Mouse (Mus musculus): ENCODE results near the gene Atp6v0b. TPM values are rescaled to one million over a fixed set of nuclear protein-coding genes. Genes with fewer than 3 reads are reported as not detected.

Gene Atp6v0b
- total and polyA plus RNA-seq, 2 experiments from 2014 or later, result 625 to 667 TPM

GRCm38 (mm10) chr4:117904761-117905160, 17.6 kb upstream of the Atp6v0b start:
- H3K36me3 ChIP-seq (ENCODE audit: insufficient read depth, low read length), result peaks cover 60% of the 10 kb centered on the region

DNA sequence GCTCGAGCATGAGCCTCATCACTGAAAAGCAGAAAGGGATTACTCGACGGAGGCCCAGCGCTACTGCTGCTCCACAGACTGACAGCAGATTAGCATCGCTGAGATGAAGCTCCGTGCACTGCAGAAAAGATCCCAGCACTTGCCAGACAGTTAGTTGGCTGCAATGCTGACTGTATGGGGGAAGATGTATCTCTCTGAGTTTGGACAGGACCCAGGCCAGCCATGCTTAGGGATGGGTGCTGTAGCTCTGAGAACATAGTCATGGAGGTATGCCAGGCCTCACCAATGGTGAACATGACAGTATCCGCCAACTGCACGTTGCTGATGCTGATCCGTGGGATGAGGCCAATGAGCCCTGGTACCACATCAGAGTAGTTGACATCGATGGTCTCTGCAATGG, 17.0 kb upstream of the Atp6v0b start:
- no peaks in the 10 kb centered on the region for H3K27me3 ChIP-seq (ENCODE audit: insufficient read depth, low read length)
- no peak for TF ChIP-seq CTCF (IDR thresholded peaks at IDR 0.05)
- ATAC-seq (ENCODE audit: low FRiP score) (no peak), DNase-seq (ENCODE audit: low spot score) (no peak)
- no peak overlapping the region for H3K4me3 ChIP-seq (ENCODE audit: low read depth, low read length)
- H3K4me2 ChIP-seq (ENCODE audit: low read depth, low read length, poor library complexity, severe bottlenecking), result no peak overlapping the region
- WGBS, result 87% methylated on average over 10 of the region's 10 CpGs
- peaks cover 5% of the 10 kb centered on the region; the same call in 1 of the 2 replicates for H3K4me1 ChIP-seq (ENCODE audit: insufficient read depth, low read length)
- H3K27ac ChIP-seq (ENCODE audit: low read depth, low read length), result no peak overlapping the region
- H3K36me3 ChIP-seq (ENCODE audit: insufficient read depth, low read length), result peaks cover 66% of the 10 kb centered on the region
- H3K9me3 ChIP-seq (ENCODE audit: low read length), result no peaks in the 10 kb centered on the region
- no peak overlapping the region for H3K9ac ChIP-seq (replicated peaks; ENCODE audit: low read length, poor library complexity, severe bottlenecking)

More at GRCm38 (mm10) chr4:117904761-117905160, 17.6 kb upstream of the Atp6v0b start:
- H3K9me3 ChIP-seq (ENCODE audit: low read length), result no peaks in the 10 kb centered on the region
- ATAC-seq (ENCODE audit: low FRiP score), result no peak
- no peak for DNase-seq (ENCODE audit: low spot score)
- H3K27ac ChIP-seq (ENCODE audit: low read depth, low read length), result no peak overlapping the region
- 95% methylated on average over 8 of the region's 8 CpGs for WGBS
- no peak overlapping the region for H3K9ac ChIP-seq (replicated peaks; ENCODE audit: low read length, poor library complexity, severe bottlenecking)
- H3K27me3 ChIP-seq (ENCODE audit: insufficient read depth, low read length), result no peaks in the 10 kb centered on the region
- no peak for TF ChIP-seq CTCF (IDR thresholded peaks at IDR 0.05)
- no peak overlapping the region for H3K4me3 ChIP-seq (ENCODE audit: low read depth, low read length)
- no peak overlapping the region for H3K4me2 ChIP-seq (ENCODE audit: low read depth, low read length, poor library complexity, severe bottlenecking)
- H3K4me1 ChIP-seq (ENCODE audit: insufficient read depth, low read length), result peaks cover 8% of the 10 kb centered on the region; the same call in 1 of the 2 replicates

- Histone ChIP-seq H3K36me3 (ENCODE audit: insufficient read depth, low read length) (peaks cover 79% of the 10 kb centered on the region), H3K4me1 (ENCODE audit: insufficient read depth, low read length) (no peaks in the 10 kb centered on the region), H3K9ac (replicated peaks; ENCODE audit: low read length, poor library complexity, severe bottlenecking) (no peak overlapping the region), H3K27me3 (ENCODE audit: insufficient read depth, low read length) (no peaks in the 10 kb centered on the region), H3K4me3 (ENCODE audit: low read depth, low read length) (no peak overlapping the region), H3K4me2 (ENCODE audit: low read depth, low read length, poor library complexity, severe bottlenecking) (no peak overlapping the region), H3K9me3 (ENCODE audit: low read length) (no peaks in the 10 kb centered on the region), H3K27ac (ENCODE audit: low read depth, low read length) (no peak overlapping the region)
- 88% methylated on average over 3 of the region's 3 CpGs for WGBS
- TF ChIP-seq CTCF (IDR thresholded peaks at IDR 0.05), result no peak
- DNase-seq (ENCODE audit: low spot score) (no peak), ATAC-seq (ENCODE audit: low FRiP score) (no peak)
Measured at GRCm38 (mm10) chr4:117898111-117898510, 11.0 kb upstream of the Atp6v0b start.

GRCm38 (mm10) chr4:117896031-117896430, 8.9 kb upstream of the Atp6v0b start:
- DNase-seq (ENCODE audit: low spot score) (no peak), ATAC-seq (ENCODE audit: low FRiP score) (no peak)
- Histone ChIP-seq H3K4me3 (ENCODE audit: low read depth, low read length) (no peak overlapping the region), H3K9ac (replicated peaks; ENCODE audit: low read length, poor library complexity, severe bottlenecking) (no peak overlapping the region), H3K36me3 (ENCODE audit: insufficient read depth, low read length) (peaks cover 58% of the 10 kb centered on the region), H3K9me3 (ENCODE audit: low read length) (no peaks in the 10 kb centered on the region), H3K27me3 (ENCODE audit: insufficient read depth, low read length) (no peaks in the 10 kb centered on the region), H3K27ac (ENCODE audit: low read depth, low read length) (no peak overlapping the region), H3K4me1 (ENCODE audit: insufficient read depth, low read length) (peaks cover 3% of the 10 kb centered on the region; the same call in 1 of the 2 replicates), H3K4me2 (ENCODE audit: low read depth, low read length, poor library complexity, severe bottlenecking) (no peak overlapping the region)
- 96% methylated on average over 6 of the region's 6 CpGs for WGBS
- no peak for TF ChIP-seq CTCF (IDR thresholded peaks at IDR 0.05)

DNA sequence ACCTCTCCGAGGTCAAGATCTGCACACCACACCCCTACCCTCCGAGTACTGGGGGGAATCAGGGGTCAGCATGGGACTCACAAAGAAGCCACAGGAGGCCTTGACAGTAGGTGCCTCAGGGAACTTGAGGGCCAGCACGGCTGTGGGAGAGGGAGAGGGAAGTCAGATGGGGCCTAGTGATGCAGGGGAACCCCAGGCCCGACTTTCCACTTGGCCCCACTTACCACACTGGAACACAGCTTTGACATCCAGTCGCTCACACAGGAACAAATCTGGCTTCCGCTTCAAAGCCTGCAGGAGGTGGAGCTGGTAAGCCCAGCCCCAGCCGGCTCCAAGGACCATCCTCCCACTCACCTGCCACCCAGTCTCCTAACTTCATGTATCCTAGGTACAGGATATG, 8.2 kb upstream of the Atp6v0b start:
- no peak for ATAC-seq (ENCODE audit: low FRiP score)
- Histone ChIP-seq H3K4me2 (ENCODE audit: low read depth, low read length, poor library complexity, severe bottlenecking) (no peak overlapping the region), H3K9ac (replicated peaks; ENCODE audit: low read length, poor library complexity, severe bottlenecking) (no peak overlapping the region), H3K27me3 (ENCODE audit: insufficient read depth, low read length) (no peaks in the 10 kb centered on the region), H3K27ac (ENCODE audit: low read depth, low read length) (no peak overlapping the region), H3K4me1 (ENCODE audit: insufficient read depth, low read length) (peaks cover 3% of the 10 kb centered on the region; the same call in 1 of the 2 replicates), H3K36me3 (ENCODE audit: insufficient read depth, low read length) (peaks cover 51% of the 10 kb centered on the region), H3K4me3 (ENCODE audit: low read depth, low read length) (no peak overlapping the region), H3K9me3 (ENCODE audit: low read length) (no peaks in the 10 kb centered on the region)
- no peak for TF ChIP-seq CTCF (IDR thresholded peaks at IDR 0.05)
- DNase-seq (ENCODE audit: low spot score), result no peak
- WGBS, result 84% methylated on average over 7 of the region's 7 CpGs

DNA sequence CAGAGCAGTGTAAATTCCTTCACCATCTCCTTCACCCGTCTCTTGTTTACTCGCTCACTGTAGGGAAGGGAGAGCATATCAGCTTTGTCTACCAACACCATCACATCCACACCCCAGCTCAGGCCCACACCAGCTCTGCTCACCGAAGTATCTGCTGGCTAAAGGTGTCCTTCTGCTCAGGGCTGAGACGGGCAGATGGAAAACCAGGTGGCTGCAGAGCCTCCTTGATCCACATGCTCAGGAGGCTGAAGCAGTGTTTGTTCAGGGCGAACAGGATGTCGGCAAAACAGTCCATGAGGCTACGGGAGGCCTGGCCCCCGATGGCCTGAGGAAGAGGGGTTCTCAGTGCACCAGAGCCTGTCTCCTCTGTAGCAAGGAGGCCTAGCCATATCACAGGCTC, 7.5 kb upstream of the Atp6v0b start:
- Histone ChIP-seq H3K4me3 (ENCODE audit: low read depth, low read length) (no peak overlapping the region), H3K36me3 (ENCODE audit: insufficient read depth, low read length) (peaks cover 44% of the 10 kb centered on the region), H3K9me3 (ENCODE audit: low read length) (no peaks in the 10 kb centered on the region), H3K27ac (ENCODE audit: low read depth, low read length) (no peak overlapping the region), H3K4me1 (ENCODE audit: insufficient read depth, low read length) (peaks cover 3% of the 10 kb centered on the region; the same call in 1 of the 2 replicates), H3K9ac (replicated peaks; ENCODE audit: low read length, poor library complexity, severe bottlenecking) (no peak overlapping the region), H3K4me2 (ENCODE audit: low read depth, low read length, poor library complexity, severe bottlenecking) (no peak overlapping the region), H3K27me3 (ENCODE audit: insufficient read depth, low read length) (no peaks in the 10 kb centered on the region)
- ATAC-seq (ENCODE audit: low FRiP score), result no peak
- DNase-seq (ENCODE audit: low spot score), result no peak
- no peak for TF ChIP-seq CTCF (IDR thresholded peaks at IDR 0.05)
- 96% methylated on average over 8 of the region's 8 CpGs for WGBS

Data from midbrain, postnatal 0 days (tissue).